Mouse (Mus musculus) heart, adult 2 months (tissue): ENCODE data around the gene Snrnp25.

Source experiments
- CTCF ChIP-seq: fragments of 200-600 bp; IDR thresholded peaks from 2 replicates; pipeline ENCODE4 v1.8.1; 2022; ENCODE audit warnings: antibody characterized with exemption, mild to moderate bottlenecking, moderate library complexity
- EP300 ChIP-seq: fragments of 200-500 bp; IDR thresholded peaks from 2 replicates; pipeline ENCODE4 v1.6.1; 2011; ENCODE audit warnings: low read depth, low read length, control low read depth; ENCODE audit not compliant: insufficient read depth
- POLR2A ChIP-seq: fragments of 200-500 bp; IDR thresholded peaks from 2 replicates; pipeline ENCODE4 v1.6.1; 2011; ENCODE audit warnings: mild to moderate bottlenecking, low read depth, low read length, control low read depth; ENCODE audit not compliant: insufficient read depth

DNA sequence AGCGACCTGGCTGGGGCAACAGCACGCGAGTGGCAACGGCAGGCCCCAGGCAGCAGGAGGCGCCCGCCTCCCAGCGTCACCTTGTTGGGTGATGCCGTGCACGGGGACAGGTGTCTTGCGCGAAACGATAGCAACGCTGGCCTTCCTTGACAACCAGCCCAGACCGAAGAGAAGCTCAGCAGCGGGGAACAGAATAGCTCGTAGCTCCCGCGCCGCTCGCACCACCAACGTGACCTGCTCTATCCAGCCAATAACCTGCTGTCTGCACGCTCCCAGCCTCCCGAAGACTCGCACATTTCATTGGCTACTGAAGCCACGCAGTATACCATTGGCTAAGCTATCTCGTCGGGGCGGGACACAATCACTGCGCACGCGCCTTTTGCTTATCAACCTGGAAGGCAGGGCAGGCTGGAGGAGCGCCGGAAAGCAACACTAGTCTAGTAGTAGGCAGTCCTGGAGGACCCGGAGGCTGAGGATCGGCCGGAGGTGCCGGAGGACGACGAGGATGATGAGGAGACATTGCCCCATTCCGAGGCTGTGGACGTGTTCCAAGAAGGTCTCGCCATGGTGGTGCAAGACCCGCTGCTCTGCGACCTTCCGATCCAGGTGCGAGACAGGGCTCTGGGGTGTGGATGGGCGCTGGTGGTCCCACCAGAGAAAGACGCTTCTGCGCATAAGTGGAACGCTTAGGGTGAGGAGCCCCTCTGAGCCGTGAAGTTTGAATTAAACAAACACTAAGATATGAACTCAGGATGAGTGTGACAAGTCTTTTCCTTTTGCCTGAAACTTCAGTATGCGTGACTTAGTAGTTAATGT is at the start of gene Snrnp25:
- TF ChIP-seq CTCF: peak; percentile 60
- TF ChIP-seq POLR2A: peak; percentile 79
- TF ChIP-seq EP300: peak; percentile 41; the same call in 1 of the 2 replicates
